Mouse (Mus musculus): ENCODE data around the gene Wbp1. TPM values are rescaled to one million over a fixed set of nuclear protein-coding genes. Genes with fewer than 3 reads are reported as not detected.
A peak's percentile ranks its signal among the peaks of the same experiment; 100 is the strongest.

The Wbp1 gene
- polyA plus RNA-seq, 1 experiment from 2014 or later: 21.0 TPM

GRCm38 (mm10) chr6:83098411-83098810, 22.9 kb downstream of the Wbp1 start:
- DNase-seq (no peak), ATAC-seq (no peak)
- Histone ChIP-seq H3K4me1 (ENCODE audit: insufficient read depth) (peaks cover 21% of the 10 kb centered on the region), H3K9me3 (ENCODE audit: low read length) (no peaks in the 10 kb centered on the region), H3K27me3 (ENCODE audit: insufficient read depth, low read length) (no peaks in the 10 kb centered on the region), H3K9ac (replicated peaks) (no peak overlapping the region), H3K4me2 (ENCODE audit: low read depth, low read length) (no peak overlapping the region), H3K27ac (ENCODE audit: low read depth) (no peak overlapping the region), H3K36me3 (replicated peaks; ENCODE audit: insufficient read depth, low read length) (no peaks in the 10 kb centered on the region), H3K4me3 (ENCODE audit: low read depth, low read length) (no peak overlapping the region)
- TF ChIP-seq EP300 (IDR thresholded peaks at IDR 0.05; ENCODE audit: low read depth) (no peak), CTCF (IDR thresholded peaks at IDR 0.05; ENCODE audit: low read depth) (no peak)
- WGBS (ENCODE audit: insufficient replicate concordance): 78% methylated on average over 2 of the region's 2 CpGs

GRCm38 (mm10) chr6:83095968-83096367, 25.4 kb downstream of the Wbp1 start:
- Histone ChIP-seq H3K9ac (replicated peaks) (no peak overlapping the region), H3K9me3 (ENCODE audit: low read length) (no peaks in the 10 kb centered on the region), H3K4me3 (ENCODE audit: low read depth, low read length) (no peak overlapping the region), H3K4me1 (ENCODE audit: insufficient read depth) (peaks cover 2% of the 10 kb centered on the region; the same call in 1 of the 2 replicates), H3K27ac (ENCODE audit: low read depth) (no peak overlapping the region), H3K27me3 (ENCODE audit: insufficient read depth, low read length) (0 out of 2 replicates have a peak, but pooled peaks cover 1% of the 10 kb centered on the region), H3K36me3 (replicated peaks; ENCODE audit: insufficient read depth, low read length) (no peaks in the 10 kb centered on the region), H3K4me2 (ENCODE audit: low read depth, low read length) (no peak overlapping the region)
- no peak for ATAC-seq
- TF ChIP-seq EP300 (IDR thresholded peaks at IDR 0.05; ENCODE audit: low read depth): no peak
- TF ChIP-seq CTCF (IDR thresholded peaks at IDR 0.05; ENCODE audit: low read depth): no peak
- no peak for DNase-seq
- 51% methylated on average over 6 of the region's 6 CpGs for WGBS (ENCODE audit: insufficient replicate concordance)

GRCm38 (mm10) chr6:83092416-83093127, 28.8 kb downstream of the Wbp1 start:
- Histone ChIP-seq H3K36me3 (replicated peaks; ENCODE audit: insufficient read depth, low read length) (no peaks in the 10 kb centered on the region), H3K9me3 (ENCODE audit: low read length) (no peaks in the 10 kb centered on the region), H3K4me1 (ENCODE audit: insufficient read depth) (peaks cover 2% of the 10 kb centered on the region), H3K4me2 (ENCODE audit: low read depth, low read length) (no peak overlapping the region), H3K9ac (replicated peaks) (no peak overlapping the region), H3K4me3 (ENCODE audit: low read depth, low read length) (no peak overlapping the region), H3K27me3 (ENCODE audit: insufficient read depth, low read length) (peaks cover 20% of the 10 kb centered on the region), H3K27ac (ENCODE audit: low read depth) (no peak overlapping the region; the same call in 1 of the 2 replicates)
- WGBS (ENCODE audit: insufficient replicate concordance): 17% methylated on average over 6 of the region's 6 CpGs
- DNase-seq (no peak), ATAC-seq (no peak)
- TF ChIP-seq EP300 (IDR thresholded peaks at IDR 0.05; ENCODE audit: low read depth): no peak
- TF ChIP-seq CTCF (IDR thresholded peaks at IDR 0.05; ENCODE audit: low read depth): no peak

- ATAC-seq: no peak
- Histone ChIP-seq H3K27ac (ENCODE audit: low read depth) (no peak overlapping the region), H3K4me2 (ENCODE audit: low read depth, low read length) (peak overlapping the region; percentile 55), H3K9ac (replicated peaks) (no peak overlapping the region), H3K4me3 (ENCODE audit: low read depth, low read length) (peak overlapping the region; percentile 21; the same call in 1 of the 2 replicates), H3K27me3 (ENCODE audit: insufficient read depth, low read length) (peaks cover 62% of the 10 kb centered on the region), H3K4me1 (ENCODE audit: insufficient read depth) (peaks cover 12% of the 10 kb centered on the region), H3K9me3 (ENCODE audit: low read length) (no peaks in the 10 kb centered on the region), H3K36me3 (replicated peaks; ENCODE audit: insufficient read depth, low read length) (no peaks in the 10 kb centered on the region)
- 20% methylated on average over 9 of the region's 9 CpGs for WGBS (ENCODE audit: insufficient replicate concordance)
- no peak for DNase-seq
- TF ChIP-seq EP300 (IDR thresholded peaks at IDR 0.05; ENCODE audit: low read depth): no peak
Observed at GRCm38 (mm10) chr6:83087926-83088260, 33.5 kb downstream of the Wbp1 start.

GRCm38 (mm10) chr6:83087205-83087925, 34.0 kb downstream of the Wbp1 start:
- Histone ChIP-seq H3K4me1 (ENCODE audit: insufficient read depth) (peaks cover 12% of the 10 kb centered on the region), H3K9ac (replicated peaks) (no peak overlapping the region), H3K9me3 (ENCODE audit: low read length) (no peaks in the 10 kb centered on the region), H3K27me3 (ENCODE audit: insufficient read depth, low read length) (peaks cover 66% of the 10 kb centered on the region), H3K4me3 (ENCODE audit: low read depth, low read length) (peak overlapping the region; percentile 21), H3K36me3 (replicated peaks; ENCODE audit: insufficient read depth, low read length) (0 out of 2 replicates have a peak, but pooled peaks cover 1% of the 10 kb centered on the region), H3K4me2 (ENCODE audit: low read depth, low read length) (peak overlapping the region; percentile 55), H3K27ac (ENCODE audit: low read depth) (no peak overlapping the region)
- no peak for DNase-seq
- no peak for TF ChIP-seq EP300 (IDR thresholded peaks at IDR 0.05; ENCODE audit: low read depth)
- no peak for TF ChIP-seq CTCF (IDR thresholded peaks at IDR 0.05; ENCODE audit: low read depth)
- no peak for ATAC-seq
- WGBS (ENCODE audit: insufficient replicate concordance): 6% methylated on average over 47 of the region's 47 CpGs
